Mouse (Mus musculus) liver, embryonic 13.5 days (tissue): ENCODE data around the gene Itpka. TPM values are rescaled to one million over a fixed set of nuclear protein-coding genes. Genes with fewer than 3 reads are reported as not detected.
A peak's percentile ranks its signal among the peaks of the same experiment; 100 is the strongest.

Source experiments
- ATAC-seq: fragments of 200-750 bp; cut with Nextera tagmentation; 2 replicates; pipeline ENCODE4 v1.8.0; 2017; ENCODE audit warnings: low read depth, mild to moderate bottlenecking, moderate number of reproducible peaks, moderate library complexity
- DNase-seq: peaks from one replicate; pipeline ENCODE4 v3.0.0; 2022
- H3K27ac ChIP-seq: fragments of 300-500 bp; sonication (generic); 2 replicates; pipeline ENCODE4 v1.5.1; 2015; ENCODE audit warnings: moderate library complexity, mild to moderate bottlenecking, inconsistent platforms
- H3K27me3 ChIP-seq: fragments of 300-500 bp; sonication (generic); 2 replicates; pipeline ENCODE4 v1.6.1; 2015; ENCODE audit warnings: mild to moderate bottlenecking, inconsistent platforms
- H3K36me3 ChIP-seq: fragments of 300-500 bp; sonication (generic); 2 replicates; pipeline ENCODE4 v1.6.1; 2015; ENCODE audit warnings: mild to moderate bottlenecking, inconsistent platforms
- H3K4me1 ChIP-seq: fragments of 300-500 bp; sonication (generic); replicated peaks from 2 replicates; pipeline ENCODE4 v1.6.1; 2015; ENCODE audit warnings: inconsistent platforms
- H3K4me2 ChIP-seq: fragments of 300-500 bp; sonication (generic); 2 replicates; pipeline ENCODE4 v1.6.1; 2015; ENCODE audit warnings: inconsistent platforms, mild to moderate bottlenecking, moderate library complexity
- H3K4me3 ChIP-seq: fragments of 300-500 bp; sonication (generic); replicated peaks from 2 replicates; pipeline ENCODE4 v1.5.1; 2015; ENCODE audit warnings: mild to moderate bottlenecking, inconsistent platforms
- H3K9ac ChIP-seq: fragments of 300-500 bp; sonication (generic); 2 replicates; pipeline ENCODE4 v1.6.1; 2015; ENCODE audit warnings: mild to moderate bottlenecking, inconsistent platforms
- H3K9me3 ChIP-seq: fragments of 300-500 bp; sonication (generic); replicated peaks from 2 replicates; pipeline ENCODE4 v1.6.1; 2016; ENCODE audit warnings: inconsistent platforms
- WGBS: fragments of 180-500 bp; shearing (Covaris S2); methylation state at CpG from one replicate; pipeline ENCODE4 v1.1.7; 2015; ENCODE audit not compliant: insufficient replicate concordance; 5-methylcytosine and 5-hydroxymethylcytosine counted together
- polyA plus RNA-seq: library from polyadenylated mRNA; unstranded; fragments of >200 nt; fragmentation: Nextera tagmentation; extraction: Ambion mirVana; gene quantifications from 2 replicates; pipeline ENCODE4 v1.2.1, GENCODE M21; 2015

Itpka gene
- polyA plus RNA-seq, 1 experiment from 2014 or later: 2.3 TPM

DNA sequence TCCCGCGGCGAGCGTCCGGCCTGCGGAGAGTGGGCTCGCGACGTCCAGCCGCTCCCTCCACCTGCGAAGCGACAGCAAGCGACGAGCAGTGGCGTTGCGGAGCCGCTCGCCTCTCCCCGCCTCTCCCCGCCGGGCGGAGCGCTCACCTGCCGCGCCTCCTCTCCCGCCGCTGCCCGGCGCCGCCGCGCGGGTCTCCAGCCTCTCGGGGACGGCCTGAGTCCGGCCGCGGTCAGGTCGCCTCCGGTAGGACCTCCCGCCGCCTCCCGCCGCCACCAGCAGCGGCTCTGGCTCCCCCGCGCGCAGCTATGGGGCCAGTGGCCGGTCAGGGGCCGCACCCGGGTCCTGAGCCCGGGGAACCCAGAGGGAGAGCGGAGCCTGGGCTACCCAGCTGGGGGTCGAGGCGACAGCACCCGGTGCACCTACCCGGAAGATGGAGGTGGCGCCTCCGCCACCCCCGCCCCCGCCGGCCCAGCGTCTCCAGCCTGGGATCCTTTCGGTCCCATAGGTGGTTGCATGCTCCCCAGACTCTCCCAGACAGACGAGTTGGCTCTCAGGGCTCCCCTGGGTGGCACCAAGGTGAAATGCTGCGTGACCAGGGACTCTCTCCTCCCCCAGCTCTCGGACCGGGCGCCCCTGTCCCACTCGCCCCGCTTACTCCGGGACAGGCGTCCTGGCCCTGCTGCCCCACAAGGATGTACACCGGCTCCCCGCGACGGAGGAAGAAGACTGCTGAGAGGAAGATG lies 16.1 kb downstream of the Itpka start:
- H3K9ac ChIP-seq: peak overlapping the region; percentile 38

GRCm38 (mm10) chr2:119758844-119759835 lies 17.0 kb downstream of the Itpka start:
- 5% methylated on average over 44 of the region's 44 CpGs for WGBS
- DNase-seq: no peak
- 0 out of 2 replicates have a peak overlapping the region, but pooled peaks have one; percentile 36 for H3K9ac ChIP-seq
- H3K27ac ChIP-seq: no peak overlapping the region
- no peak for ATAC-seq
- H3K36me3 ChIP-seq: peaks cover 6% of the 10 kb centered on the region
- H3K9me3 ChIP-seq: no peaks in the 10 kb centered on the region
- peaks cover 19% of the 10 kb centered on the region for H3K4me1 ChIP-seq
- H3K4me3 ChIP-seq: peak overlapping the region; percentile 62
- peak overlapping the region; percentile 81 for H3K4me2 ChIP-seq
- peaks cover 84% of the 10 kb centered on the region for H3K27me3 ChIP-seq

More for the DNA sequence above, 16.1 kb downstream of the Itpka start:
- Histone ChIP-seq H3K4me2 (peak overlapping the region; percentile 81), H3K27me3 (peaks cover 92% of the 10 kb centered on the region), H3K4me3 (peak overlapping the region; percentile 62), H3K27ac (no peak overlapping the region), H3K4me1 (peaks cover 19% of the 10 kb centered on the region), H3K9me3 (no peaks in the 10 kb centered on the region), H3K36me3 (no peaks in the 10 kb centered on the region)
- no peak for DNase-seq
- under 1% methylated on average over 76 of the region's 77 CpGs for WGBS
- peak; percentile 20; the same call in 1 of the 2 replicates for ATAC-seq

- Histone ChIP-seq H3K36me3 (peaks cover 13% of the 10 kb centered on the region), H3K4me3 (no peak within 1 kb of the TSS), H3K9me3 (no peaks in the 10 kb centered on the region), H3K27me3 (peaks cover 72% of the 10 kb centered on the region), H3K4me1 (peaks cover 19% of the 10 kb centered on the region), H3K27ac (no peak within 1 kb of the TSS), H3K9ac (no peak within 1 kb of the TSS), H3K4me2 (no peak within 1 kb of the TSS)
- 13% methylated on average over 9 of the region's 9 CpGs for WGBS
- DNase-seq (no peak), ATAC-seq (no peak)
Measured at GRCm38 (mm10) chr2:119760251-119760650, 18.1 kb downstream of the Itpka start, which contains the start of gene Ltk. TSS of gene Ltk (minus strand) at chr2:119760431.

DNA sequence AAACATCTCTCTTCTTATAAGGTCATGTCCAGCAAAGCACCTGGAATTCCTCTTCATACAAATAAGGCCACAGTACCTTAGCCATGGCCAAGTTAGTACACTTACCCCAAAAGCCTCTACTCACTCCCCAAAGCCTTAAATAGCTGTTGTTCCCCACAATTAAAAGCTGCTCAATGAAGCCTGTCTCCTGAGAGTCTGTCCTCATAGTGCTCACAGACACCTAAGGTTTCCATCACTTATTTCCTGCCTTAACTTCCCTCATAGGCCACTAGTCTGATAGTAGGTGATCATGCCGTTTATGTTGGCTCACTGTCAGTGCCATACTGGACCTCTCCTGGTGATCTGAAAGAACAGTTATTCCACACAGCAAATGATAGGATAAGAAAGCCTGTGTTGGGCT lies 20.1 kb downstream of the Itpka start:
- no peak for DNase-seq
- H3K9me3 ChIP-seq: no peaks in the 10 kb centered on the region
- H3K4me3 ChIP-seq: no peak overlapping the region
- H3K27ac ChIP-seq: no peak overlapping the region
- WGBS: 53% methylated on average over 1 of the region's 1 CpGs
- H3K27me3 ChIP-seq: peaks cover 53% of the 10 kb centered on the region
- H3K4me1 ChIP-seq: peaks cover 19% of the 10 kb centered on the region
- no peak overlapping the region for H3K9ac ChIP-seq
- no peak for ATAC-seq
- H3K36me3 ChIP-seq: peaks cover 18% of the 10 kb centered on the region
- H3K4me2 ChIP-seq: no peak overlapping the region

GRCm38 (mm10) chr2:119763924-119764323 lies 21.8 kb downstream of the Itpka start:
- no peak overlapping the region for H3K4me3 ChIP-seq
- 61% methylated on average over 4 of the region's 4 CpGs for WGBS
- H3K9me3 ChIP-seq: no peaks in the 10 kb centered on the region
- H3K27me3 ChIP-seq: peaks cover 36% of the 10 kb centered on the region
- no peak overlapping the region for H3K27ac ChIP-seq
- ATAC-seq (no peak), DNase-seq (no peak)
- peaks cover 3% of the 10 kb centered on the region for H3K4me1 ChIP-seq
- H3K36me3 ChIP-seq: peaks cover 29% of the 10 kb centered on the region
- H3K9ac ChIP-seq: no peak overlapping the region
- no peak overlapping the region for H3K4me2 ChIP-seq

- H3K27ac ChIP-seq: no peak overlapping the region
- no peak for DNase-seq
- H3K36me3 ChIP-seq: peaks cover 62% of the 10 kb centered on the region
- ATAC-seq: peak; percentile 43; the same call in 1 of the 2 replicates
- H3K4me1 ChIP-seq: no peaks in the 10 kb centered on the region
- no peaks in the 10 kb centered on the region for H3K9me3 ChIP-seq
- WGBS: 86% methylated on average over 6 of the region's 6 CpGs
- H3K27me3 ChIP-seq: peaks cover 3% of the 10 kb centered on the region
- H3K4me3 ChIP-seq: no peak overlapping the region
- H3K4me2 ChIP-seq: no peak overlapping the region
- no peak overlapping the region for H3K9ac ChIP-seq
Measured at GRCm38 (mm10) chr2:119767246-119767645, 25.1 kb downstream of the Itpka start.

DNA sequence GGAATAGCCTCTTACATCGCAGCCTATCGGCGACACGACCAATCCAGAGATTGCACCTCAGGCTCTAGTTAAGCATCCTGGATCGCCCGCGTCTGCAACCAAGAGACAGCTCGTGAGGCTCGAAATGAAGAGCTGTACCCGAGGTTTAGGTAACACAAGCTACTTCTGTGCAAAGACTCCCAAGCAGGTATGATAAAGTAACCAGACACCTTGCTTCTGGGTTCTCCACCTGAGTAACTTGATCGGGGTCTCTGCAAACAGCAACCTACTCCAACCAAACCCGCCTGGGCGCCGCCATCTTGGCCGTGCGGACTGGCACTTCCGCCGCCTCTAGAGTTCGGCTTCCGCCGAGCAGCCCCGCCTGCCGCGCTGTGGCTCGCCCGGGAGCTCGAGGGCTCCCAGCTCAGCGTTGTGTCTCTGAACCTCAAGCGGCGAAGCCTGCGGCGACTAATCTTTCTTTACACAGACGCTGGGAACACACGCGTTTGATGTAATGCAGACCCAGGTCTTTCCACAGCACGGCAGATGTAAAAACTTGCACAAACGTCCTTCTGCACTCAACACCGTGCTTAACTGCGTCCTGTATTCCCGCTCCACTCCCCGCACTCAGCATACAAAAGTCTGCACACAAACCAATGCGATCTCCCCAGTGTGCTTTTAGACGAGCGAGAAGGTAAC lies 45.2 kb downstream of the Itpka start, which contains the start of gene Rpap1:
TSS of gene Rpap1 (minus strand) at position 332 of the 678 bp plus-strand sequence.
- Histone ChIP-seq H3K4me1 (peaks cover 14% of the 10 kb centered on the region), H3K9ac (peak within 1 kb of the TSS; percentile 72), H3K27me3 (0 out of 2 replicates have a peak, but pooled peaks cover 3% of the 10 kb centered on the region), H3K4me3 (peak within 1 kb of the TSS; percentile 75), H3K27ac (peak within 1 kb of the TSS; percentile 54), H3K9me3 (no peaks in the 10 kb centered on the region), H3K36me3 (peaks cover 13% of the 10 kb centered on the region), H3K4me2 (peak within 1 kb of the TSS; percentile 89)
- ATAC-seq (peak; percentile 94), DNase-seq (peak; percentile 77)
- under 1% methylated on average over 44 of the region's 44 CpGs for WGBS

GRCm38 (mm10) chr2:119789996-119790395 lies 47.9 kb downstream of the Itpka start:
- no peak for ATAC-seq
- Histone ChIP-seq H3K9me3 (no peaks in the 10 kb centered on the region), H3K9ac (no peak overlapping the region), H3K4me2 (no peak overlapping the region), H3K27me3 (peaks cover 10% of the 10 kb centered on the region; the same call in 1 of the 2 replicates), H3K27ac (no peak overlapping the region), H3K36me3 (no peaks in the 10 kb centered on the region), H3K4me3 (no peak overlapping the region), H3K4me1 (peaks cover 14% of the 10 kb centered on the region)
- WGBS: 76% methylated on average over 2 of the region's 2 CpGs
- no peak for DNase-seq

DNA sequence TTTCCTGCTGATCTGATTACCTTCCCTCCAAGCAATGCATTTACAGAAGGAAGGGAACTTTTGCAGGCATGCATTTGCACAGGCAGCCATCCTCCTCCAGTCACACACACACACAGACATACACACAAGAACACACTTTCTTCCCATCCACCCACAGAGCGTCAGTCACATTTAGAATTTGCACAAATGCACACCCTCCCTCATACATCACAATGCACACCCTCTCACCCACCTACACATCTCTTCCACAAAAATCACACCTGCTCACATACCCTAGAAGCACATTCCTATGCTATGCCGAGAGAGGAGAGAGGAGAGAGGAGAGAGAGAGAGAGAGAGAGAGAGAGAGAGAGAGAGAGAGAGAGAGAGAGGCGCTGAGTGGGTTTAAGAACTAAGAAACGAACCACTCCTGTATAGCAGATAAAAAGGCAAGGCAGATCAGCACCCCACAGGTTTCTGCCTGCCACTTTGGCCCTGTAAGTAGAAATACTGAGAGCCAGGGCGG lies 55.2 kb downstream of the Itpka start, which contains the start of gene Tyro3:
TSS of gene Tyro3 (plus strand) at position 455 of the 505 bp plus-strand sequence.
- Histone ChIP-seq H3K4me2 (no peak within 1 kb of the TSS), H3K9me3 (no peaks in the 10 kb centered on the region), H3K4me3 (no peak within 1 kb of the TSS), H3K27me3 (peaks cover 75% of the 10 kb centered on the region), H3K9ac (no peak within 1 kb of the TSS), H3K27ac (no peak within 1 kb of the TSS), H3K36me3 (no peaks in the 10 kb centered on the region), H3K4me1 (peaks cover 15% of the 10 kb centered on the region)
- WGBS: 48% methylated on average over 5 of the region's 5 CpGs
- ATAC-seq (no peak), DNase-seq (no peak)

GRCm38 (mm10) chr2:119798246-119798927 lies 56.2 kb downstream of the Itpka start:
- DNase-seq: peak; percentile 19
- Histone ChIP-seq H3K9ac (no peak overlapping the region), H3K4me2 (peak overlapping the region; percentile 85), H3K27ac (no peak overlapping the region), H3K4me3 (0 out of 2 replicates have a peak overlapping the region, but pooled peaks have one; percentile 63), H3K36me3 (no peaks in the 10 kb centered on the region), H3K4me1 (peaks cover 15% of the 10 kb centered on the region), H3K27me3 (peaks cover 85% of the 10 kb centered on the region), H3K9me3 (no peaks in the 10 kb centered on the region)
- no peak for ATAC-seq
- 9% methylated on average over 13 of the region's 13 CpGs for WGBS
